Mouse (Mus musculus) myocyte (in vitro differentiated cells): Measurements from ENCODE around the gene Immp1l.

Source experiments
- CEBPB ChIP-seq: IDR thresholded peaks from 2 replicates; pipeline ENCODE4 v1.6.1; 2011; ENCODE audit warnings: mild to moderate bottlenecking, moderate library complexity; ENCODE audit not compliant: poor library complexity, insufficient read depth, severe bottlenecking
- E2F4 ChIP-seq: IDR thresholded peaks from one replicate; pipeline ENCODE4 v1.6.1; 2011; ENCODE audit warnings: mild to moderate bottlenecking, control low read depth, moderate library complexity; ENCODE audit not compliant: insufficient read depth
- MAX ChIP-seq: IDR thresholded peaks from one replicate; pipeline ENCODE4 v1.6.1; 2011; ENCODE audit warnings: low read depth, mild to moderate bottlenecking, control low read depth
- MYOD1 ChIP-seq, 3 experiments: IDR thresholded peaks; one replicate each; pipeline ENCODE4 v1.6.1; 2011; ENCODE audit warnings: control low read depth in 2 of 3, low read depth in 2 of 3, mild to moderate bottlenecking in 2 of 3, moderate library complexity in 1 of 3; ENCODE audit not compliant: insufficient read length in 2 of 3, control insufficient read depth in 1 of 3
- MYOG ChIP-seq, 3 experiments: IDR thresholded peaks; one replicate each; pipeline ENCODE4 v1.6.1; 2011; ENCODE audit warnings: control low read depth in 2 of 3, low read depth in 2 of 3, mild to moderate bottlenecking in 2 of 3; ENCODE audit not compliant: insufficient read length in 2 of 3, control insufficient read depth in 1 of 3, insufficient read depth in 1 of 3
- POLR2A ChIP-seq: IDR thresholded peaks from one replicate; pipeline ENCODE4 v1.6.1; 2011; ENCODE audit warnings: low read depth, mild to moderate bottlenecking, control low read depth, moderate library complexity; ENCODE audit not compliant: insufficient read length
- POLR2AphosphoS2 ChIP-seq: IDR thresholded peaks from one replicate; pipeline ENCODE4 v1.6.1; 2011; ENCODE audit warnings: low read depth, control low read depth; ENCODE audit not compliant: insufficient read length
- REST ChIP-seq: IDR thresholded peaks from one replicate; pipeline ENCODE4 v1.6.1; 2011; ENCODE audit warnings: mild to moderate bottlenecking, control low read depth, moderate library complexity; ENCODE audit not compliant: insufficient read depth, insufficient read length
- TCF12 ChIP-seq: IDR thresholded peaks from one replicate; pipeline ENCODE4 v1.6.1; 2011; ENCODE audit warnings: mild to moderate bottlenecking, control low read depth; ENCODE audit not compliant: poor library complexity, insufficient read depth, severe bottlenecking
- USF1 ChIP-seq: IDR thresholded peaks from one replicate; pipeline ENCODE4 v1.6.1; 2011; ENCODE audit warnings: low read depth, mild to moderate bottlenecking, control low read depth, moderate library complexity

GRCm38 (mm10) chr2:105987999-105988398, 83.6 kb downstream of the Immp1l start:
- TF ChIP-seq POLR2A, result no peak
- TF ChIP-seq E2F4, result no peak
- no peak for TF ChIP-seq CEBPB
- TF ChIP-seq MAX, result no peak
- no peak for TF ChIP-seq REST
- TF ChIP-seq MYOD1 (IDR thresholded peaks at IDR 0.05; ENCODE audit: control insufficient read depth in 1 of 3, insufficient read length in 2 of 3, low read depth in 2 of 3), result no peak
- TF ChIP-seq POLR2AphosphoS2, result no peak
- no peak for TF ChIP-seq TCF12
- TF ChIP-seq MYOG (IDR thresholded peaks at IDR 0.05; ENCODE audit: control insufficient read depth in 1 of 3, insufficient read depth in 1 of 3, insufficient read length in 2 of 3, low read depth in 2 of 3), result no peak
- no peak for TF ChIP-seq USF1
